Mouse (Mus musculus) yolk sac, embryonic 10.5 days (tissue): ENCODE measurements at regions not wholly inside any gene's neighbourhood (a gene's known extent, or its start where the extent isn't known, plus 50 kb on each side); places are given as distances from the start of the nearest gene placed in this dataset.

Experiments
- DNase-seq: peaks from one replicate; pipeline ENCODE4 v3.0.0-alpha.2; 2017; ENCODE audit warnings: low spot score

GRCm38 (mm10) chr3:133846301-133846700 is 301.4 kb upstream of the Tet2 start:
- no peak for DNase-seq

DNA sequence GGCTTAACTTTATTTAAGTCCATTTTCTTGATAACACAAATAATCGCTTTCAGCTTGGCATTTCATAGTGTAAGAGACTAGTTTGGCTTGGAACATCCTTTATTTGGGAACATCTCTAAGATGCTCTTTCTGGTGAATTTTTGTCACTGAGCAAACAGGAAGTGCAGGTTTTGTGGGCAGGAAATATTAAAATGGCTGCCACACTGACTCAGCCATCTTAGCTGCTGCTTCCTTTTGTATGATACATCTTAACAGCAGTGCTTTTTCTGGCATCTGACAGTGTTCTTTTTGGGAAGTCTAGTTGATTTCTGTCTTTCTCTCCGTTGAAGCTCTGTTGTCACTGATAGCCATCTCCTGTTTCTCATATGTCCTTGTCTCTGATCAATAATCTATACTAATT is 329.4 kb upstream of the Tet2 start:
- DNase-seq, result no peak

GRCm38 (mm10) chr3:133876439-133877072 is 331.6 kb upstream of the Tet2 start:
- DNase-seq, result peak; percentile 54

DNA sequence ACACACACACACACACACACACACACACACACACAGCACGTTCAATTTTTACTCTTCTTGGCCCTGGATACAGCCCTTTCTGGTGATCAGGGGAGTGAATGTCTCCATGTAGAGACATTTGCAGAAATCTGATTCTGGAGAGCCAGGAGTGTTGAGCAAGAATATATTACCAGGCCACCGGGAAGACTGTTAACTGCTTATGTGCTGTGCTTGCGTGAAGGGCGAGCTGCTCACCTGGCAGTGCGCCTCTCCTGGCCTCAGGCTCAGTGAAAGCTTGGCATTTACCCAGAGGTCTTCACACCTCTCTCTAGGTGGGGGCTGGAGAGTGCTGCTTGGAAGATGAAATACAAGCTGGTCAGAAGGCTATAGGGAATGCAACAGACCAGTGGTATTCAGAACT is 332.4 kb upstream of the Tet2 start:
- DNase-seq, result no peak

DNA sequence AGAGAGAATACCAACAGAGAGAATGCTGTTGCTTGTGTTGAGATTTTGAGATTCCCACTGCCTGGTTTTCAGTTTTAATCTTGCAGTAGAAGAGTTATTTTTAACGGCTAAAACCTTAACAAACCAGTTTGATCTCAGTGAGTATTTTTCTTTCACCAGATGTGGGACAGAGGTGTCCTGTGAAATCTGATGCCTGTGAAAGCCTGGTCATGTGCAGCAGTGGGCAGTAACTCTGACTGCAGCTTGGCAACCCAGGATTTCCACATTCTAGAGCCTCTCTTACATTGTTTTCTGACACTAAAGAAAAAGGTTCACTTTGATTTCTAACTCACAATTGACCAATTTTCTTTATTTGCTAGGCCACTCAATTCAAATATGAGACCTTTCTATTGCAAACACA is 335.7 kb upstream of the Tet2 start:
- no peak for DNase-seq

DNA sequence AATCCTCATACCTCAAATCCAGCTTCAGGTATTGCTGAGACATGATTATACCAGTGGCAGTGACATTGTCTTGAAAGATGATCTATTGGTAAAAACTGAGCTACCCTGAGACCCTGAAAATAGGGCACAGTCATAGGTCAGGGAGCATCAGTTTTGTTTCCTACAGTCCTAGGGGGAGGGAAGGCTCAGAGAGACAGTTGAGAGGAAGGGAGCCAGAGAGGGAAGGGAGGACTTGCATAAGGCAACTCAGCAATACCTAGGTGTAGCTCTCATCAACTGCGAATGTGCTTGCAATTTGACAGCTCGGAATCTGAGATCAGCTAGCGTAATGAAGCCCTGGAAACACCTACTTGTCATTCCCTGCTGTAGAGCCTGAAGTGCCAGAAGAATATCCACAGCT is 334.4 kb upstream of the Cxxc4 start:
- no peak for DNase-seq

DNA sequence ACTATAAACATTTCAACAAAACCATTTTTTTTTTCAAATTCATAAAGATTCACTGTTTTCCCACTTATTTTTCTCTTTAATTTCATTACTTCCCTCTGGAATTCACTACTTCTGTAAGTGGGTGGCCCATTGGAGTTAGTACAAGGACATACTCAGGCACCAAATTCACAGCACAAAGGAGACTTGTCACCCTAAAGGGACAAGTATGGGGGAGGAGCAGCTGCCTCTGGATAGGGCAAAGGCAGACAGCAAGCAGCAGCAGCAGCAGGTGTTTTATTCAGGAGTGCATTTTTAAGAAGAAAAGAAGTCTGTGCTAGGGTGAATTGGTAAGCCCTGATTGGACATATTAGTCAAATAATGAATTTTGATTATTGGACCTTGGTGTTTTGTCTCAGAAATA is 314.1 kb upstream of the Cxxc4 start:
- no peak for DNase-seq

GRCm38 (mm10) chr3:133965322-133965721 is 271.0 kb upstream of the Cxxc4 start:
- no peak for DNase-seq

DNA sequence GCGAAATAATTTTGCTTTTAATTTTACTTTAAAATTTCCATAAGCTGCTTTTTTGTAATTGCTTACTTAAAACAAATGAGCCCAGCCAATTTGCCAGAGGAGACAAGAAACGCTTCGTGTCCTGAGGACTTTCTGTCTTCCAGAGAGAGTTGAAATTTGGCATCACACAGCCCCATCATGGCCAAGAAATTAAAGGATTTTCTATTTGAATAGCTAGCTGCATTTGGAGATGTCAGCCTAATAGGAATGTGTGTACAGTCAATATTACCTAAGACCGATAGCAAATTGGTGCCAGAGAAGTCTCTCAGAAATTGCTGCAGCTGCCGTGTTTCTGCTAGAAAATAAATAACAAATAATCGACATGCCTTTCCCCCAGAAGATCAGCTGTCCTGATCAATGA is 268.1 kb upstream of the Cxxc4 start:
- DNase-seq, result no peak

DNA sequence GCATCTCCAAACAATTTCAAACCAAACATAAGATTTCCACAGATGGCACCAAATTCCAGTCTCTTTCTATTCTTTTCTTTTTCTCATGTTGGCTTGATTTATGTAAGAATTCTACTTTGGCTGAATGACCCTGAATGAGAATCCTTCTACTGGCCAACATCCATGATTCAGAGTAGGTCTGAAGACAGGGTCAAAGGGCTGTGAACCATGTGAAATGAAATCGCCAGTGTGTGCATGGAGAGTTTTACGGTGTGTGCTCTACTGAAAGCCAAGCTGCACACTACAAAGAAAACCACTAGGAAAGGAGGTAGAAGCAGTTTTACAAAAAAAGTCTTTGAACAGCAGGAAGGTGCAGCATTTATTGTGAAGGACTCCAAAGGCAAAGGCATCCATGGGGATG is 263.5 kb upstream of the Cxxc4 start:
- DNase-seq, result no peak

DNA sequence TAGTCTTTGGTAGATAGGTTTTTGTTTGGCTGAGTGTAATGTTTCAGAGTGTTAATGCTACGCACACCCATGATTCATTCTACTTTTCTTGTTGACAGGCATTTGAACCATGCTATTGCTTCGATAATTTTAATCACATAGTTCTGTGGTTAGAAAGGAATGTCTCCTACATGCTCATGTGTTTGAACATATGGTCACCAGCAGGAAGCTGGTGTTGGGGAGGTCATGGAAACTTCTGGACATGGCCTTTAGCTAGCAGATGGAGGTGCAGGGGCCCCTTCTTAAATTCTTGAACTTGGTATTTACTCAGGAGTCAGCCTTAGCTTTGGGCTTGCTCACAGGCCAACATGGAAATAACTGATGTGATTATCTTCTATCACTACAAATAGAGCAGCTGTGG is 248.6 kb upstream of the Cxxc4 start:
- DNase-seq, result no peak

- DNase-seq, result no peak
These were observed 242.3 kb upstream of the Cxxc4 start for GRCm38 (mm10) chr3:133993971-133994370.

DNA sequence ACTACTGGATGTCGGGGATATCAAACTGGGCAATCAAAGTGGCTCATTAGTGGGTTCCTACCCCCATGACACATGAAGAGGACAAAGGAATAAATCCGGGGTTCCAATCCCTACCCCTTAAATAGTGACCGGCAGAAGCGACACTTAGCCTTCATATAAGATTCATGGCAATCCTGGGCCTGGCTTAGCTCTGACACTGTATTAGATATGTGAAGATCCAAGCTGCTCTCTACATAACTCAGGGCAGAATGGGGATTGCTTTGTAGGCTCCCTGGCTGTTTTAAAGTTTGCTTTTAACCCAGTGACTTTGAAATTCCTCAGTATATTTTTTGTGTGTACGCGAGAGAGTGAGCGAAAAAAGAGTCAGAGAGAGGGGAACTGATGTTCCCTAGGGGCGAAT is 236.3 kb upstream of the Cxxc4 start:
- no peak for DNase-seq

DNA sequence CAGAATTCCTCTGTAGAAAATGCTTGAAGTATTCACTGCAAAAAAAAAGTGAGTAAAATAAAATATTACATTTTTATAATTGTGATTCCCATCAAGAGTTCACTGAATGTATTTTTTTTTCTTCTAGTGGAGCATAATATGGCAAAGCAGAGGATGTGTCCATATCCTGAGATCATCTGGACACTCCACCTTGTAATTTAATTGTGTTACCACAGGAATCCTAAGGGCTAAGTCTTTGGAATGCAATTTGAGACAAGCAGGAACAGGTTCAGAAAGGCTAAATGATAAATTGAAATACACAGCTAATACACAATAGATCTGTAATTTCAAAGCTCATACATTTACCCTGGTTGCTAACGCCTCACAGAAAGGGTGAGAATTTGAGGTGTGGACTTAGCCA is 235.7 kb upstream of the Cxxc4 start:
- no peak for DNase-seq

DNA sequence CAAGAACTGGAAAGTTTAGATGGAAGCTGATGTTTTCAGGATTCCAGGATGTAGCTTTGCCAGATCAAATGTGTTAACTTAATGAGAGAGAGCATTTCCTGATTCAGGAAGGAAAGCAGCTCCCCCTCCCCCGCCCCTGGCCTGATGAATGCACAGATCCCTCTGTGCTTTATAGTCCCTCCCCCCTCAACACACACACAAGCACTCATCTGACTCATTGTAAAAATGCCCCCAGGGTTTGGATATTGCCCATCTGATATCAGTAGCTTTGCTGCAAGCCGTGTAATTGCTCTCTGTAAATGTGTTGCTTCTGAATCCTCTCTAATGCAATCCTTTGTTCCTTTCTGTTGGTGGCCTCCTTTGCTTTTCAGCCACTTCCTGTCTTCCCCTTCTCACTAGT is 221.5 kb upstream of the Cxxc4 start:
- no peak for DNase-seq

DNA sequence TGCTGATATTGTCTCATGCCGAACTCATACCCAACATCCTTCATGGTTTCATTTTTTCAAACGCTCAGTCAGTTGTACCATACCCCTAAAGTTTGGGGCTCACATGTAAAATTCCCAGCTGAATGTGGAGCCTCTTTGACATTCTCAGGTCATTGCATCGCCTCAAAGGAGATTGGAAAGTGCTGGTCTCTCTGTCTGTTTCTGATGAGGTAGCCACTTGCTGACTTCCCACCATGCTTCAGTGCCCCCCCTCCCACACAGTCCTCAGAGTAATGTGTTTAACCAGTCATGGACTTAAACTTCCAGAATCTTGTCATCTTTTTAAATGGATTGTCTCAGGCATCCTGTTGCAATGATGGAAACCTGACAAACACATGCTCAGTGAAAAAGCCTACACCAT is 220.9 kb upstream of the Cxxc4 start:
- no peak for DNase-seq

DNA sequence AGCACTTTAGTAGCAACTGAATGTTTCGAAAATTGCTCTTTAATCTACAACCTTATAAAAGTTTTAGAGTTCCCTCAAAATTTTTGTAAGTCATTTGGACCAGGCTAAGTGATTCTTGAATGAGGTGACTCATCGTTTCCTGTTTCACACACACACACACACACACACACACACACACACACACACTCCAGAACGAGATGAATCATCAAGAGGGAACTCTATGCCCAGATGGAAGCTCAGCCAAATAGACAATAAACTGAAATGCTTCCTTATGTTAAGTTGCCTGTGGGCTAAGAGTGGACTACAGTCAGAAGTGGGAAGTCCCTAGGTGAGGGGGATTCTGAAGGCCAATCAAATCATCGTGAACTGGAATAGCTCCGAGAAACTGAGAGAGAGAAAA is 202.4 kb upstream of the Cxxc4 start:
- no peak for DNase-seq

DNA sequence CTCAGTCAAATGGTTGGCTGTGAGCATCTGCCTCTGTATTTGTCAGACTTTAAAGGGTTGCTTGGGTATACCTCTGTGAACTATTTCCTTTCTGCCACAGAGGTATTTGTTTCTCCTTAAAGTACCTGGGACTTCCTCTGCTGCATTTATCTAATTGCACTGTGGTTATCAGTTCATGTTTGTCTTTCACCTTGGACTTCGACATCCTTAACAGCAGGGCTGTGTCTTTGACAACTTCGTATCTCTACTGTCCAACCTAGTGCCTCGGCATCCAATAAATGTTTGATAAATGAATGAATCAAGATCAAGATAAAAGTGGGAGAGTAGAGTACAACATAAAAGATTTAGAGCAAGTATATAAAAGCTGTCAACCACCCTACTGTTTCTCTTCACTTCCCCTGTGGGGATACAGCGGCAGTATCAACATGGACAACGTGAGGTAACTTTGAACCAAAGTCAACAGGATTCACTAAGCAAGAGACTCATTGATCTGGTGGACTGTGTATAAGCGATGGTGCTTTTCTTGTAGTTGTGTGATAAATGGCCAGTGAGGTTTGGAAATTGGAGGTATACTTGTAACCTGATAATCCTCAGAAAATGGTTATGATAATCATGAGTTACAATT is 199.9 kb upstream of the Cxxc4 start:
- no peak for DNase-seq

- no peak for DNase-seq
These were observed 185.6 kb upstream of the Cxxc4 start for GRCm38 (mm10) chr3:134050649-134051048.

DNA sequence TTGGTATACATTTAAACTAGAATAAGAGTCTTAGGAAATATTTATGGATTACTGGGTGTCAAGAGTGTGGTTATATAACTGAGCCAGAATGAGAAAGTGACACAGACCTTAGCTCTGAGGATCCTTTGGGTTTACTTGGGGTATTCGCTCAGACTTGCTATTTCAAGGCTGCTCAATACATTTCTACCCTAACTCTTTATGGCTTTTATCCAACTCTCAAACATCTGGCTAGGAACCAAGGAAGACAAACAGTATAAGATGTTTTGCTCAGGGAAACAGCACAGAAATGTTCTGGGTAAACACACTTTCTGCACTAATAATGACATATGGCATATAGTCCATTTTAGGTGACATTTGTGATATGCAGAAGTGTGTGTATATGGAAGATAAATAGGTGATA is 153.8 kb upstream of the Cxxc4 start:
- no peak for DNase-seq

DNA sequence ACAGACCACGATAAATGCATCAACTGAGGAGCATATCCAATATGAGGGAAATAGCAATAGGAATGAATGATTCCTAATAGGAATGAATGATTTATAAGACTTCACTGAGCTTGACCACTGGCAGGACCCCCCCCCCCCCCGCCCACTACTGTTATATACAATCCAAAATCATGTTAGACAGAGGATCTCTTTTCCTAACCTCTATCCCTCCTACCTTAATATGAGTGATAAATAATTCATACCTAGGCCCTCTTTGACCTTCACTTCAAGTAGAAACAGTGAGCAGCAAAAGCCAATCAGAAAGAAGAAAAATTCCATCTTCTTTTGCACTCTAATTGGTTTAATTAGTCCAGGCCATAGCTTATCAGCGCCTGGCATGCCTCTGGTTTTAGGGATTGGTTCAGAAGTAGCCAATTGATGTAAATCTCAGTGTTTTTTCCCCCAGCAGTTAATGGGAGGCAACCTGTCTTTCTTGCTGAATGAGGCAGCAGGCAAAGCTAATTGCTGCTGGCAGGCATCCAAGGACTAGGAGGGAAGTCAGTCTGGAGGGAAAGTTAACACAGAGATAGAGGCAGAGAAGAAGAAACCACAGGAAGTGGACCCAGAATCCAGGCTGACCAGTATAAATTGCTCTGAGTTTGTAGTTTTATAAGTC is 136.7 kb upstream of the Cxxc4 start:
- no peak for DNase-seq

DNA sequence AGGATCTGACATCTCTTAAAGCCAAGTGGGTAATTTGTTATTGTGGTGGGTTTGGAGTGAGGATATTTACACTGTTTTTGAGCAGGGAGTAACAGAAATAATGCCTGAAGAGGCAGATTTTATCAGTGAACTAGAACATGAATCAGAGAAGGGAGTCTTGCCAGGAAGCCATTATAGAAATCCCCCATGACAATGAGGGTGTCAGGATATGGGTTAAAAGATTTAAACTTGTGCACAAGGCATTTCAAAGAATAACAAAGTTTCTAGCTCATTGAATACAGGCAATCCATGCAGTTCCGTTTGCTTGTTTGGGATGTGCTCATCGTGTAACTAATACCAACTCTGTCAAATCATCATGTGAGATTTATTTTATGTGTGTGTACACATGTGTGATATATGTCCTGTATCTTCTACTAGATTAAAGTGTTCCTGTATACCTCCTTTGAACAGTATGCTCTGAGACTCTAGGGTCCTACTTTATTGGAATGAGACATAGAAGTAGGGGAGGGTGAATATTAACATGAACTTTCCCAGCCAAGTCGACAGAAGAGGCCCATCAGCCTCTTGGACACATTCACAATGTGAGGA is 134.0 kb upstream of the Cxxc4 start:
- DNase-seq, result no peak

GRCm38 (mm10) chr3:134104625-134105024 is 131.7 kb upstream of the Cxxc4 start:
- DNase-seq, result no peak
